Mouse (Mus musculus): ENCODE data around the gene Sema4c.

- TF ChIP-seq CTCF (IDR thresholded peaks at IDR 0.05; ENCODE audit: control insufficient read depth, insufficient read depth, insufficient replicate concordance, low read depth, low read length) (no peak), POLR2A (IDR thresholded peaks at IDR 0.05; ENCODE audit: control insufficient read depth, low read depth, low read length) (no peak)
Measured at GRCm38 (mm10) chr1:36579974-36580383, 21.8 kb upstream of the Sema4c start.

All from testis, adult 2 months (tissue).